Mouse (Mus musculus) bone marrow, adult 2 months (tissue): ENCODE measurements around the gene Fli1. TPM values are rescaled to one million over a fixed set of nuclear protein-coding genes. Genes with fewer than 3 reads are reported as not detected.

Source experiments
- H3K27ac ChIP-seq: fragments of 200-500 bp; 2 replicates; pipeline ENCODE4 v1.5.1; 2012; ENCODE audit warnings: low read depth, mild to moderate bottlenecking, control low read depth, inconsistent platforms, low read length; ENCODE audit not compliant: control insufficient read depth, poor library complexity, insufficient read depth
- H3K4me1 ChIP-seq: fragments of 200-500 bp; 2 replicates; pipeline ENCODE4 v1.6.1; 2011; ENCODE audit warnings: low read length; ENCODE audit not compliant: control insufficient read depth, insufficient read depth
- H3K4me3 ChIP-seq: fragments of 200-500 bp; replicated peaks from 2 replicates; pipeline ENCODE3; 2011; ENCODE audit warnings: mild to moderate bottlenecking, low read depth, low read length, control low read depth; ENCODE audit not compliant: control insufficient read depth
- CTCF ChIP-seq: fragments of 200-500 bp; IDR thresholded peaks from 2 replicates; pipeline ENCODE4 v1.5.1; 2011; ENCODE audit warnings: low read length, control low read depth; ENCODE audit not compliant: control insufficient read depth, insufficient read depth
- POLR2A ChIP-seq: fragments of 200-500 bp; IDR thresholded peaks from 2 replicates; pipeline ENCODE4 v1.6.1; 2011; ENCODE audit warnings: low read depth, mild to moderate bottlenecking, control low read depth, low read length, borderline replicate concordance; ENCODE audit not compliant: control insufficient read depth
- WGBS: fragments of 180-500 bp; shearing (Covaris S2); methylation state at CpG from one replicate; pipeline ENCODE4 v1.1.7; 2018; 5-methylcytosine and 5-hydroxymethylcytosine counted together
- polyA plus RNA-seq: library from polyadenylated mRNA; stranded (reverse); fragments of >200 nt; gene quantifications from 2 replicates; pipeline ENCODE4 v1.2.4, GENCODE M21; 2011; ENCODE audit warnings: low replicate concordance; ENCODE audit not compliant: missing spikeins, insufficient read depth, insufficient read length

The Fli1 gene
- polyA plus RNA-seq: 17.4 and 33.9 TPM in 2 replicates

GRCm38 (mm10) chr9:32542212-32543039, at the start of gene Fli1:
Fli1 (minus strand) TSS chr9:32542861.
- Histone ChIP-seq H3K27ac (peak within 1 kb of the TSS; percentile 99), H3K4me1 (peaks cover 3% of the 10 kb centered on the region; the same call in 1 of the 2 replicates), H3K4me3 (peak within 1 kb of the TSS; percentile 83)
- under 1% methylated on average over 41 of the region's 41 CpGs for WGBS
- TF ChIP-seq CTCF (no peak), POLR2A (peak; percentile 34; the same call in 1 of the 2 replicates)

GRCm38 (mm10) chr9:32591732-32592582, 49.3 kb upstream of the Fli1 start:
- 8% methylated on average over 14 of the region's 14 CpGs for WGBS
- no peak overlapping the region for H3K27ac ChIP-seq
- H3K4me3 ChIP-seq: no peak overlapping the region
- H3K4me1 ChIP-seq: peaks cover 6% of the 10 kb centered on the region
- no peak for TF ChIP-seq POLR2A
- peak; percentile 77 for TF ChIP-seq CTCF

GRCm38 (mm10) chr9:32590571-32590970, 47.9 kb upstream of the Fli1 start:
- Histone ChIP-seq H3K4me1 (peaks cover 2% of the 10 kb centered on the region; the same call in 1 of the 2 replicates), H3K4me3 (no peak overlapping the region), H3K27ac (no peak overlapping the region)
- TF ChIP-seq POLR2A: no peak
- no peak for TF ChIP-seq CTCF
- 74% methylated on average over 5 of the region's 5 CpGs for WGBS

GRCm38 (mm10) chr9:32589900-32590299, 47.2 kb upstream of the Fli1 start:
- Histone ChIP-seq H3K4me3 (no peak overlapping the region), H3K4me1 (peaks cover 2% of the 10 kb centered on the region; the same call in 1 of the 2 replicates), H3K27ac (no peak overlapping the region)
- WGBS: 10% methylated on average over 8 of the region's 8 CpGs
- TF ChIP-seq CTCF: peak; percentile 91
- TF ChIP-seq POLR2A: no peak

- no peak overlapping the region for H3K27ac ChIP-seq
- no peaks in the 10 kb centered on the region for H3K4me1 ChIP-seq
- WGBS: 55% methylated on average over 7 of the region's 7 CpGs
- TF ChIP-seq CTCF (peak; percentile 59; the same call in 1 of the 2 replicates), POLR2A (no peak)
- no peak overlapping the region for H3K4me3 ChIP-seq
Observed at GRCm38 (mm10) chr9:32585357-32585756, 42.7 kb upstream of the Fli1 start.

GRCm38 (mm10) chr9:32583905-32584304, 41.2 kb upstream of the Fli1 start:
- WGBS: 81% methylated on average over 6 of the region's 6 CpGs
- no peak for TF ChIP-seq POLR2A
- no peak for TF ChIP-seq CTCF
- no peak overlapping the region for H3K4me3 ChIP-seq
- H3K4me1 ChIP-seq: no peaks in the 10 kb centered on the region
- H3K27ac ChIP-seq: no peak overlapping the region

GRCm38 (mm10) chr9:32581851-32582573, 39.4 kb upstream of the Fli1 start:
- 4% methylated on average over 11 of the region's 11 CpGs for WGBS
- H3K4me3 ChIP-seq: no peak overlapping the region
- no peaks in the 10 kb centered on the region for H3K4me1 ChIP-seq
- no peak overlapping the region for H3K27ac ChIP-seq
- TF ChIP-seq POLR2A: no peak
- no peak for TF ChIP-seq CTCF

- WGBS: 77% methylated on average over 2 of the region's 2 CpGs
- H3K4me3 ChIP-seq: no peak overlapping the region
- H3K27ac ChIP-seq: no peak overlapping the region
- no peak for TF ChIP-seq CTCF
- no peak for TF ChIP-seq POLR2A
- no peaks in the 10 kb centered on the region for H3K4me1 ChIP-seq
Observed at GRCm38 (mm10) chr9:32578411-32578810, 35.8 kb upstream of the Fli1 start.
